Mouse (Mus musculus) heart, embryonic 11.5 days (tissue): ENCODE measurements around the gene Klhl6. TPM values are rescaled to one million over a fixed set of nuclear protein-coding genes. Genes with fewer than 3 reads are reported as not detected.
"Not testable (repeated sequence)": the region's sequence is repeated elsewhere in the genome, so short reads cannot be mapped to it uniquely, and the experiment has no call there.

Source experiments
- ATAC-seq: fragments of 200-750 bp; cut with Nextera tagmentation; replicated peaks from 2 replicates; pipeline ENCODE4 v1.8.0; 2017; ENCODE audit warnings: moderate library complexity; ENCODE audit not compliant: insufficient number of reproducible peaks, low FRiP score, low TSS enrichment
- H3K27ac ChIP-seq: fragments of 300-500 bp; sonication (generic); 2 replicates; pipeline ENCODE4 v1.5.1; 2014; ENCODE audit warnings: mild to moderate bottlenecking, low read depth, low read length
- H3K27me3 ChIP-seq: fragments of 300-500 bp; sonication (generic); 2 replicates; pipeline ENCODE4 v1.6.1; 2014; ENCODE audit warnings: mild to moderate bottlenecking, low read length, mixed read lengths; ENCODE audit not compliant: control insufficient read depth, insufficient read depth
- H3K36me3 ChIP-seq: fragments of 300-500 bp; sonication (generic); 2 replicates; pipeline ENCODE4 v1.6.1; 2014; ENCODE audit warnings: mild to moderate bottlenecking, low read length, moderate library complexity, mixed read lengths; ENCODE audit not compliant: control insufficient read depth, insufficient read depth
- H3K4me1 ChIP-seq: fragments of 300-500 bp; sonication (generic); 2 replicates; pipeline ENCODE4 v1.6.1; 2014; ENCODE audit warnings: low read length; ENCODE audit not compliant: control insufficient read depth, insufficient read depth
- H3K4me2 ChIP-seq: fragments of 300-500 bp; sonication (generic); 2 replicates; pipeline ENCODE4 v1.6.1; 2014; ENCODE audit warnings: mild to moderate bottlenecking, moderate library complexity
- H3K4me3 ChIP-seq: fragments of 300-500 bp; sonication (generic); 2 replicates; pipeline ENCODE4 v1.5.1; 2014; ENCODE audit warnings: low read depth, low read length
- H3K9ac ChIP-seq: fragments of 300-500 bp; sonication (generic); 2 replicates; pipeline ENCODE4 v1.6.1; 2014; ENCODE audit warnings: mild to moderate bottlenecking, low read depth, low read length, moderate library complexity
- H3K9me3 ChIP-seq: fragments of 300-500 bp; sonication (generic); replicated peaks from 2 replicates; pipeline ENCODE4 v1.6.1; 2016; ENCODE audit warnings: low read length; ENCODE audit not compliant: control insufficient read depth
- WGBS: fragments of 180-500 bp; shearing (Covaris S2); extraction: QIAGEN DNeasy Blood & Tissue Kit; methylation state at CpG from one replicate; pipeline ENCODE4 v1.1.7; 2014; ENCODE audit not compliant: insufficient replicate concordance; 5-methylcytosine and 5-hydroxymethylcytosine counted together
- polyA plus RNA-seq: library from polyadenylated mRNA; unstranded; fragments of >200 nt; fragmentation: Nextera tagmentation; extraction: Ambion mirVana; gene quantifications from 2 replicates; pipeline ENCODE4 v1.2.1, GENCODE M21; 2014

Gene Klhl6
- 29.2 and 35.4 TPM in 2 replicates for polyA plus RNA-seq

DNA sequence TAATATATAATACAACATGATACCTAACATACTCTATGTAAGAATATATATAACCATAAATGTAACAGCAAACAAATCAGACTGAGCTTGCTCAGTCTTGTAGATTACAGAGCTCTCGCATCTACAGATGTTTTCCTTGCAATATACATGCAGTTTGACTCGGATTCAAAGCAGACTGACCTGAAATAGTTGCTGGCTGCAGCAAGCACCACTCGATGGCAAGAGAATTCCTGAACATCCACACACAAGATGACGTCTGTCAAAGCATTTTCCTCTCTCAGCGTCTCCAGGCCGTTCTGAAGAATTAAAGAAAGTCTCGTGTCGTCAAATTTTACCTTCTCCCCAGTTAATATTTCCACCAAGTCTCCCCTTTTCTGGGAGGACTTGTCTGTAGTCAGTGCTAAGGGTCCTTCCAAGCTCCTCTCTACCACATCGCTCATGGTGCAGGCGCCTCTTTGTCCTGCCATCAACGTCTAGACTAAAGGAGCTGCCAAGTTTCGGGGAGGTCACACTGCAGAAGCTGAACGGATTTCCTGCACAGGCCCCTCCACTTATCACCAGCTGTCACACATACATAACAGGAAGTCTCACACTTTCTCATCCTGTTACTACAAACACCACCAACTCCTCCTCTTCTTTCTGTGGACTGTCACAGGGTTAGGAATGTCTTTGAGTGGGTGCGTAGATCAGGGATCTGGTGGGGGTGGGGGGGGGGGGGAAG lies at the start of gene Klhl6:
Gene Klhl6, minus strand, starts transcription at position 501 of the 721 bp plus-strand sequence.
- peak within 1 kb of the TSS; percentile 60 for H3K4me2 ChIP-seq
- ATAC-seq = peak; percentile 87

GRCm38 (mm10) chr16:20027241-20027640 lies 44.4 kb upstream of the Klhl6 start:
- not testable (repeated sequence) for H3K9ac ChIP-seq, H3K4me2 ChIP-seq, H3K27me3 ChIP-seq, H3K36me3 ChIP-seq, H3K4me1 ChIP-seq, H3K9me3 ChIP-seq, ATAC-seq, H3K4me3 ChIP-seq, H3K27ac ChIP-seq
- 81% methylated on average over 1 of the region's 4 CpGs for WGBS

More for the DNA sequence above, at the start of gene Klhl6:
- H3K4me3 ChIP-seq = peak within 1 kb of the TSS; percentile 44
- no peaks in the 10 kb centered on the region for H3K9me3 ChIP-seq
- peak within 1 kb of the TSS; percentile 92 for H3K27ac ChIP-seq
- H3K4me1 ChIP-seq = no peaks in the 10 kb centered on the region
- no peaks in the 10 kb centered on the region for H3K36me3 ChIP-seq
- peak within 1 kb of the TSS; percentile 68 for H3K9ac ChIP-seq
- WGBS = 14% methylated on average over 14 of the region's 14 CpGs
- H3K27me3 ChIP-seq = no peaks in the 10 kb centered on the region

DNA sequence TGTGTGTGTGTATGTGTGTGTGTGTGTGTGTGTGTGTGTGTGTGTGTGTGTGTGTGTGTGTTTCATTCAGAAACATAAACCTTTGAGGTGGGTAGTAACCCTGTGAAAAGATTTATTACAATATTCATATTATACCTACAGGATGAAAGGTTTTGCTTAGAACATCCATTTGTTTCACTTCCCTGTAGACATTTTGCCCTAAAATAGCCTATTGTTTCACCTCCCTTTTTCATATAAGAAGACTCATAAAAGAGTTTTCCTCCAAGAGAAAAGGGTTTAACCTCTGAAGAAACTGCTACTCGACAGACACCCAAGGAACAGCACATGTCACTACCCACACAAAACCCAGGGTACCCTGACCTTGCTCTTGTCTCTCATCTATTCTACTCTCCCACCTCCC lies 40.0 kb upstream of the Klhl6 start:
- no peak overlapping the region for H3K4me3 ChIP-seq
- H3K4me2 ChIP-seq = no peak overlapping the region
- WGBS = 80% methylated on average over 1 of the region's 1 CpGs
- ATAC-seq = no peak
- no peak overlapping the region for H3K27ac ChIP-seq
- H3K36me3 ChIP-seq = no peaks in the 10 kb centered on the region
- no peak overlapping the region for H3K9ac ChIP-seq
- no peaks in the 10 kb centered on the region for H3K9me3 ChIP-seq
- peaks cover 4% of the 10 kb centered on the region; the same call in 1 of the 2 replicates for H3K4me1 ChIP-seq
- H3K27me3 ChIP-seq = no peaks in the 10 kb centered on the region

GRCm38 (mm10) chr16:20021848-20022247 lies 39.0 kb upstream of the Klhl6 start:
- H3K36me3 ChIP-seq = no peaks in the 10 kb centered on the region
- H3K9me3 ChIP-seq = no peaks in the 10 kb centered on the region
- no peak overlapping the region for H3K27ac ChIP-seq
- no peak overlapping the region for H3K4me3 ChIP-seq
- 81% methylated on average over 2 of the region's 2 CpGs for WGBS
- ATAC-seq = no peak
- no peaks in the 10 kb centered on the region for H3K27me3 ChIP-seq
- no peak overlapping the region for H3K9ac ChIP-seq
- peaks cover 4% of the 10 kb centered on the region; the same call in 1 of the 2 replicates for H3K4me1 ChIP-seq
- no peak overlapping the region for H3K4me2 ChIP-seq

DNA sequence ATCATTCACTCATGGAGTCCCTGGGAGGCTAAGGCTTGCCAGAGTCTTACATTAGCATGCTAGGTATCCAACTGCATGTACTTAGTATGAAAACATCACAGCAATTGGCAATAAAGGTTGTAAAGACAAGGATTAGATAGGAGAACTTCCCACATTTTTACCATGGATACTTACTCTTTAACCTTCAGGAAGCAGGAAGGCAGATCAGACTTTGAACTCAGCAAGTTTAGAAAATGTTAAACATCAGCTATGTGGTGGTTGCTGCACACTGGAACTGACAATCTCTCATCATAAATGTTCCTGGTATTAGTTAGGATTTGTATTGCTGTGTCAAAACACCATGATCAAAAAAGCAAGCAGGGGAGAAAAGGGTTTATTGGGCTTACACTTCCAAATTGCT lies 29.8 kb upstream of the Klhl6 start:
- Histone ChIP-seq H3K36me3 (no peaks in the 10 kb centered on the region), H3K4me2 (no peak overlapping the region), H3K9ac (no peak overlapping the region), H3K27me3 (no peaks in the 10 kb centered on the region), H3K4me3 (no peak overlapping the region), H3K4me1 (no peaks in the 10 kb centered on the region), H3K9me3 (no peaks in the 10 kb centered on the region), H3K27ac (no peak overlapping the region)
- ATAC-seq = no peak

- no peak overlapping the region for H3K9ac ChIP-seq
- WGBS = 59% methylated on average over 1 of the region's 1 CpGs
- H3K9me3 ChIP-seq = no peaks in the 10 kb centered on the region
- H3K27ac ChIP-seq = no peak overlapping the region
- H3K4me3 ChIP-seq = no peak overlapping the region
- ATAC-seq = no peak
- H3K27me3 ChIP-seq = no peaks in the 10 kb centered on the region
- H3K4me2 ChIP-seq = no peak overlapping the region
- H3K36me3 ChIP-seq = no peaks in the 10 kb centered on the region
- no peaks in the 10 kb centered on the region for H3K4me1 ChIP-seq
These were observed 23.2 kb upstream of the Klhl6 start for GRCm38 (mm10) chr16:20006066-20006465.

GRCm38 (mm10) chr16:20000286-20000685 lies 17.4 kb upstream of the Klhl6 start:
- H3K9ac ChIP-seq, H3K4me1 ChIP-seq, ATAC-seq, H3K9me3 ChIP-seq, H3K4me2 ChIP-seq, H3K27me3 ChIP-seq, H3K36me3 ChIP-seq, H3K4me3 ChIP-seq, H3K27ac ChIP-seq: not testable (repeated sequence)
- 84% methylated on average over 8 of the region's 8 CpGs for WGBS

GRCm38 (mm10) chr16:19997616-19998015 lies 14.8 kb upstream of the Klhl6 start:
- H3K4me2 ChIP-seq = no peak overlapping the region
- H3K4me1 ChIP-seq = no peaks in the 10 kb centered on the region
- 79% methylated on average over 7 of the region's 7 CpGs for WGBS

DNA sequence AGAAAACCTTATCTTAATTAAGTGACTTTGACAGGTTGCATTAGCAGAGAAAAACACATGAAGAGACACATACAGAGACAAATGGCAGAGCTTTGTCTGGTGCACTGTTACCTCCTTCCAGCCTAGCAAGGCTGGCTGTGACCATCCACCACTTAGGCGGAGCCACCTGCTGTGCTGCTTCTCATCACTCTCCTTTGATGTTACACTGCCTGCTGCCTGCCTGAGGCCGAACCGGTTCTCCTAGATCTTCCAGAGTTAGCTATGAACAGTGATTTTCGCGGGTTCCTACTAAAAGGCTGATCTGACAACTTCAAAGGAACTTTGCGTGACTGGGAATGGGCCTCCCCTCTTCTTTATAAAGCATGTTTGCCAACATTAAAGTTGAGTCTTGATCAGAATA lies 14.1 kb upstream of the Klhl6 start:
- not testable (repeated sequence) for H3K36me3 ChIP-seq, H3K9ac ChIP-seq, H3K27ac ChIP-seq, H3K9me3 ChIP-seq, H3K4me1 ChIP-seq, H3K4me2 ChIP-seq, ATAC-seq, H3K4me3 ChIP-seq, H3K27me3 ChIP-seq
- WGBS = 25% methylated on average over 6 of the region's 6 CpGs

More at GRCm38 (mm10) chr16:19997616-19998015, 14.8 kb upstream of the Klhl6 start:
- no peaks in the 10 kb centered on the region for H3K36me3 ChIP-seq
- H3K27me3 ChIP-seq = no peaks in the 10 kb centered on the region
- no peak overlapping the region for H3K27ac ChIP-seq
- no peak for ATAC-seq
- no peaks in the 10 kb centered on the region for H3K9me3 ChIP-seq
- no peak overlapping the region for H3K4me3 ChIP-seq
- no peak overlapping the region for H3K9ac ChIP-seq
